Mouse (Mus musculus): ENCODE results near the gene Supt5.

- TF ChIP-seq POLR2A (IDR thresholded peaks at IDR 0.05; ENCODE audit: borderline replicate concordance, extremely low read depth, low read depth, low read length): no peak
- no peak for TF ChIP-seq CTCF (IDR thresholded peaks at IDR 0.05; ENCODE audit: insufficient read depth, low read length)
These were observed 48.4 kb downstream of the Supt5 start for GRCm38 (mm10) chr7:28290165-28290564.

Measured in lung, adult 2 months (tissue).